Mouse (Mus musculus) embryonic facial prominence, embryonic 10.5 days (tissue): ENCODE measurements around the gene Cd209d. TPM values are rescaled to one million over a fixed set of nuclear protein-coding genes. Genes with fewer than 3 reads are reported as not detected.
"Not testable (repeated sequence)": the region's sequence is repeated elsewhere in the genome, so short reads cannot be mapped to it uniquely, and the experiment has no call there.

Source experiments
- DNase-seq: peaks from one replicate; pipeline ENCODE4 v3.0.0-alpha.2; 2017; ENCODE audit warnings: low spot score
- H3K27ac ChIP-seq: fragments of 300-500 bp; sonication (generic); replicated peaks from 2 replicates; pipeline ENCODE4 v1.5.1; 2016; ENCODE audit warnings: mild to moderate bottlenecking
- H3K27me3 ChIP-seq: fragments of 300-500 bp; sonication (generic); replicated peaks from 2 replicates; pipeline ENCODE4 v1.6.1; 2016; ENCODE audit warnings: low read depth, mild to moderate bottlenecking; ENCODE audit not compliant: poor library complexity, severe bottlenecking
- H3K36me3 ChIP-seq: fragments of 300-500 bp; sonication (generic); replicated peaks from 2 replicates; pipeline ENCODE4 v1.6.1; 2016; ENCODE audit warnings: mild to moderate bottlenecking, moderate library complexity
- H3K4me1 ChIP-seq: fragments of 300-500 bp; sonication (generic); 2 replicates; pipeline ENCODE4 v1.6.1; 2016
- H3K4me3 ChIP-seq: fragments of 300-500 bp; sonication (generic); 2 replicates; pipeline ENCODE4 v1.5.1; 2016; ENCODE audit warnings: mild to moderate bottlenecking, moderate library complexity
- H3K9me3 ChIP-seq: fragments of 300-500 bp; sonication (generic); 2 replicates; pipeline ENCODE4 v1.6.1; 2016; ENCODE audit warnings: mild to moderate bottlenecking
- WGBS: fragments of 180-500 bp; shearing (Covaris S2); methylation state at CpG from one replicate; pipeline ENCODE4 v1.1.7; 2016; 5-methylcytosine and 5-hydroxymethylcytosine counted together
- polyA plus RNA-seq: library from polyadenylated mRNA; unstranded; fragments of >200 nt; fragmentation: Nextera tagmentation; extraction: Ambion mirVana; gene quantifications from 2 replicates; pipeline ENCODE4 v1.2.1, GENCODE M21; 2016

Gene Cd209d
- polyA plus RNA-seq: not detected in 2 replicates

DNA sequence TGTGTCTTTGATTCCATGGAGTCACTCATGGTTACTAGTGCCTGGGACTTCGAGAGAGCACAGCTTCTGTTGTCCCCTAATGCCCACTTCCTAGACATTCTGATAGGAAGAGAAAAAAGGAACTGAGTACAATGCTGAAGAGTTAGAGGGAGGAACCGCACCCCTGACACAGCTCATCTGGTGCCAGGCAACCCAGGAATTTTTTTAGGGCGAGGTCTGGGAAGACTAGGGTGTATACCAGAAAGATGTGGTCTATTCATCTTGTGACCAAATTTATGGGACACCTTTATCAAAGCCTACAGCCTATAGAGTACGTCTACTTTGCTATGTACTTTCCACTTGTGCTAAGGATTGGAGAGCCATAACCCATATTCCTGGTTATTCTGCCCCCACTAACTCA, at the start of gene Cd209d:
Gene Cd209d, minus strand, starts transcription at position 101 of the 400 bp plus-strand sequence.
- H3K9me3 ChIP-seq: peaks cover 32% of the 10 kb centered on the region
- WGBS: 78% methylated on average over 4 of the region's 4 CpGs

DNA sequence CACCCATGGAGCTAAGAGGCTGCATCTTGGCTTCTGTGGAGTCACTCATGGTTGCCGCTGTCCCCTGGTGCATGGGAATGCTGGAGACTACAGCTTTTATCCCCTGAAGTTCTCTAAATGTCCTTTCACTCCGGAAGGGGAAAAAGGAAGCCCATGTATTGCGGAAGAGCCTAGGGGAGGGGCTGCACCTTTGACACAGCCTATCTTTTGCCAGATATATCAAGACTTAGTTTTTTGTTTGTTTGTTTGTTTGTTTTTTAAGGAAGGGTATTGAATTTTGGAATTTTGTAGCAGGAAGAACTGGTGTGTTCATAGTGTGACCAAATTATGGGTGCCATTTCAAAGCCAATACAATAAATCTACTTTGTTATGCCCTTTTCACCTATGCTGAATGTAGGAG, 48.4 kb upstream of the Cd209d start, which contains the start of gene Cd209b:
Gene Cd209b, minus strand, starts transcription at position 101 of the 400 bp plus-strand sequence.
- WGBS: 90% methylated on average over 3 of the region's 3 CpGs
- no peaks in the 10 kb centered on the region for H3K4me1 ChIP-seq
- no peak for DNase-seq
- peaks cover 54% of the 10 kb centered on the region for H3K9me3 ChIP-seq
- no peak within 1 kb of the TSS for H3K4me3 ChIP-seq
- H3K27me3 ChIP-seq: no peaks in the 10 kb centered on the region
- H3K27ac ChIP-seq: no peak within 1 kb of the TSS
- no peaks in the 10 kb centered on the region for H3K36me3 ChIP-seq

More for the DNA sequence above, at the start of gene Cd209d:
- Histone ChIP-seq H3K27ac (no peak within 1 kb of the TSS), H3K36me3 (no peaks in the 10 kb centered on the region), H3K27me3 (no peaks in the 10 kb centered on the region), H3K4me3 (no peak within 1 kb of the TSS), H3K4me1 (no peaks in the 10 kb centered on the region)
- DNase-seq: no peak

DNA sequence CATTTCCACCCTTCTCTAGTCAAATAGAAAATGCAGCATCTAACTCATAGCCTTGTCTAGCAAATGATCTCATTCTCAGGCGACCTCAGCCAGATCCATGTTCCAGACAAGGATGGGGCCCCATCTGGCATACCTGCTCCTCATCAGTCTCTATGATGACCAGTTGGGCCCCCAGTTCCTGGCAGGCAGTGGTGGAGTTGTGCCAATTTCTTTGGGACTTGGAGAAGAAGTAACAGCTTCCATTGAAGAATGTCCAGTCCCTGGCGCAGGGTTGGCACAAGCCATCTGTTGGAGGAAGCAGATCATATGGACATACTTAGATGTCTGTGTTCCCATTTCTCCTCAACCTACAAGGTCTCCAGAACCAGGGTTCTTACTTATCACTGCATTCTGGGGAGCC, 2.2 kb downstream of the Cd209d start:
- 87% methylated on average over 2 of the region's 2 CpGs for WGBS

DNA sequence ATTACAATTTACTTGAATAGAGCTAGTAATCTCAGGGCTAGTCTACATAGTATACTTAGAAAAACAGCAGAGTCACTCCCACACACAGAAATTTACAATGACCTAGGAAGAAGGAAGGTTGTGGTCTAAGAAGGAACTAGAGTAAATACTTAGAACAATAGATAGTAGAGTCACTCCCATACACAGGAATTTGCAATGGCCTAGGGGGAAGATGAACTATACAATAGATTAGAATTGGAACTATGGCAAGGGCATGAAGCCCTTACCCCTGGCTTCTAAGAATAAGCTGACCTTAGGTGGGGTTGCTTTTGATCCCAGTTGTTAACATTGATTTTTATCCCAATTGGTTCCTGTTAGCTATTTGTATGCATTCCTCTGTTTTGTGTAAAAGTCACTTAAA, 15.6 kb downstream of the Cd209d start:
- not testable (repeated sequence) for H3K27ac ChIP-seq, H3K36me3 ChIP-seq, H3K27me3 ChIP-seq, H3K4me1 ChIP-seq, H3K4me3 ChIP-seq, DNase-seq
- H3K9me3 ChIP-seq: peaks cover 36% of the 10 kb centered on the region; the same call in 1 of the 2 replicates

More for the DNA sequence above, 2.2 kb downstream of the Cd209d start:
- no peak for DNase-seq
- Histone ChIP-seq H3K4me3 (no peak overlapping the region), H3K9me3 (peaks cover 45% of the 10 kb centered on the region), H3K36me3 (no peaks in the 10 kb centered on the region), H3K4me1 (no peaks in the 10 kb centered on the region), H3K27ac (no peak overlapping the region), H3K27me3 (no peaks in the 10 kb centered on the region)

DNA sequence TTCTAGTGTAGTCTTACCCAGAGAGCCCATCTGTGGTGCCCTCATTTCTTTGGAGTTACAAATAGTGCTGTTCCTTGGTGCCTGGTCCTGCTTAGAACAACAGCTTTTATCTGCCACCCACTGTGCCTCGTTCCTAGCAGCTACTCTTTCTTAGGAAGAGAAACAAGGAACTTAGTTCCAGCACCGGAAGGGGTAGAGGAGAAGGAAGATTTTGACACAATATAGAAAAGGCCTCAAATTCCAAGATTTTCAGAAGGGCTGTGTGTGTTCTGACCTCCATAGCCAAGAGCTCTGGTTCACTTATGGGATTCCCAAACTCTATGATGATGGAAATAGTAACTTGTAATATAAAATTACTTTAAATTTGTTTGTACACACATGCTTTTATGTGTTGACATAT, 24.1 kb downstream of the Cd209d start, which contains the start of gene Cd209e:
Gene Cd209e, minus strand, starts transcription at position 101 of the 400 bp plus-strand sequence.
- WGBS: 72% methylated on average over 2 of the region's 2 CpGs
- Histone ChIP-seq H3K4me3 (no peak within 1 kb of the TSS), H3K27me3 (no peaks in the 10 kb centered on the region), H3K4me1 (no peaks in the 10 kb centered on the region), H3K27ac (no peak within 1 kb of the TSS), H3K9me3 (peaks cover 15% of the 10 kb centered on the region; the same call in 1 of the 2 replicates), H3K36me3 (no peaks in the 10 kb centered on the region)
- DNase-seq: no peak

Other genes with a start within 250 kb of the Cd209d start
- gene Stxbp2, start 247.6 kb downstream of the Cd209d start, polyA plus RNA-seq: 41.9 and 42.0 TPM in 2 replicates
- gene Retn, start 222.8 kb downstream of the Cd209d start, polyA plus RNA-seq: 0.24 and 0.39 TPM in 2 replicates
- 0.12 TPM in 1 of 2 replicates, not detected in the other for gene Mcemp1, start 212.8 kb downstream of the Cd209d start, polyA plus RNA-seq
- 7.3 and 8.2 TPM in 2 replicates for gene Fcor, start 206.2 kb downstream of the Cd209d start, polyA plus RNA-seq
- 44.6 and 46.8 TPM in 2 replicates for gene Trappc5, start 202.3 kb downstream of the Cd209d start, polyA plus RNA-seq
- gene Fcer2a, start 184.4 kb downstream of the Cd209d start, polyA plus RNA-seq: 0.32 and 0.36 TPM in 2 replicates
- gene Clec4g, start 157.9 kb downstream of the Cd209d start, polyA plus RNA-seq: 0.16 and 0.20 TPM in 2 replicates
- not detected in 2 replicates for gene Cd209a, start 129.6 kb downstream of the Cd209d start, polyA plus RNA-seq
- gene Cd209e, start 24.2 kb downstream of the Cd209d start, polyA plus RNA-seq: not detected in 2 replicates
- gene Cd209b, start 48.3 kb upstream of the Cd209d start, polyA plus RNA-seq: not detected in 2 replicates
- gene Cd209c, start 76.2 kb upstream of the Cd209d start, polyA plus RNA-seq: 0.48 and 0.74 TPM in 2 replicates
- gene Cd209f, start 227.3 kb upstream of the Cd209d start, polyA plus RNA-seq: not detected in 2 replicates